Mouse (Mus musculus): Measurements from ENCODE around the gene Fggy.

DNA sequence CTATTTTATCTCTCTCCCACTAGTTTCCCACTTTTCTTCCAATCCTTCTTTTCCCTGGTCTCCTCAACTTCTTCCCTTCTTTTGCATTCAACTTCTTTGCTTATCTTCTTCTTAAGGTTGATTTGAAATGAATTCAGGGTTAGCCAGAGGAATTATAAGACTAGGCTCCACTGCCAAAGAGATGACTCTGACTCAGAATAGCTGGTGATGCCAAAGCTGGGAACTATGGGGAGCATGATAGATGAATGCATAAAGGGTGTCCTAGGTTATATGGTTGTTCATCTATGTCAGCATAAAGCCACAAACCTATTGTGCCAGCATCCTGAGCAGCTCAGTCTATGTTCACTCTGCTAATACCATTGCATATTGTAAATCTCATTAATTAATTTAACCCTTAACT, 348.8 kb downstream of the Fggy start:
- TF ChIP-seq CTCF (IDR thresholded peaks at IDR 0.05; ENCODE audit: extremely low read depth, insufficient read depth, insufficient read length, insufficient replicate concordance) (no peak), POLR2A (IDR thresholded peaks at IDR 0.05; ENCODE audit: low read depth, low read length) (no peak)
